Mouse (Mus musculus) liver, adult 2 months (tissue): ENCODE measurements around the gene Ccdc87. TPM values are rescaled to one million over a fixed set of nuclear protein-coding genes. Genes with fewer than 3 reads are reported as not detected.

Experiments
- DNase-seq: peaks from one replicate; pipeline ENCODE4 v3.0.0-alpha.2; 2011; ENCODE audit warnings: low read depth, low spot score; ENCODE audit errors: extremely low read depth
- H3K27ac ChIP-seq: fragments of 200-500 bp; replicated peaks from 2 replicates; pipeline ENCODE4 v1.5.1; 2012; ENCODE audit warnings: low read depth, mild to moderate bottlenecking, control low read depth, inconsistent platforms, low read length; ENCODE audit not compliant: insufficient read depth
- H3K27me3 ChIP-seq: fragments of 200-500 bp; 2 replicates; pipeline ENCODE4 v1.6.1; 2012; ENCODE audit warnings: mild to moderate bottlenecking, moderate library complexity, low read length, inconsistent platforms; ENCODE audit not compliant: control insufficient read depth, insufficient read depth
- H3K36me3 ChIP-seq: fragments of 200-500 bp; 2 replicates; pipeline ENCODE4 v1.6.1; 2012; ENCODE audit warnings: low read length, inconsistent platforms; ENCODE audit not compliant: control insufficient read depth, insufficient read depth
- H3K4me1 ChIP-seq: fragments of 200-500 bp; 2 replicates; pipeline ENCODE4 v1.6.1; 2011; ENCODE audit warnings: low read length; ENCODE audit not compliant: control insufficient read depth, insufficient read depth
- H3K4me3 ChIP-seq: fragments of 200-500 bp; 2 replicates; pipeline ENCODE4 v1.5.1; 2011; ENCODE audit warnings: low read depth, mild to moderate bottlenecking, control low read depth, low read length, moderate library complexity; ENCODE audit not compliant: insufficient read depth
- H3K79me2 ChIP-seq: fragments of 200-500 bp; 2 replicates; pipeline ENCODE4 v1.6.1; 2012; ENCODE audit warnings: inconsistent platforms, mild to moderate bottlenecking, low read length, moderate library complexity; ENCODE audit not compliant: control insufficient read depth, insufficient read depth
- H3K9ac ChIP-seq: fragments of 200-500 bp; 2 replicates; pipeline ENCODE4 v1.6.1; 2012; ENCODE audit warnings: low read depth, mild to moderate bottlenecking, control low read depth, inconsistent platforms, low read length
- CTCF ChIP-seq: fragments of 200-500 bp; IDR thresholded peaks from 2 replicates; pipeline ENCODE4 v1.5.1; 2011; ENCODE audit warnings: low read depth, low read length, control low read depth
- POLR2A ChIP-seq: fragments of 200-500 bp; IDR thresholded peaks from 2 replicates; pipeline ENCODE4 v1.6.1; 2011; ENCODE audit warnings: low read length, control low read depth; ENCODE audit not compliant: insufficient read depth; ENCODE audit errors: extremely low read depth
- WGBS: fragments of 180-500 bp; shearing (Covaris S2); methylation state at CpG from one replicate; pipeline ENCODE4 v1.1.7; 2018; 5-methylcytosine and 5-hydroxymethylcytosine counted together
- polyA plus RNA-seq: library from polyadenylated mRNA; depleted of rRNA; stranded (reverse); fragments of >200 nt; gene quantifications from 2 replicates; pipeline ENCODE4 v1.2.3, GENCODE M21; 2012
- total RNA-seq: library from RNA; depleted of rRNA; stranded (reverse); fragments of >200 nt; gene quantifications from 2 replicates; pipeline ENCODE4 v1.2.3, GENCODE M21; 2014

Gene Ccdc87
- total and polyA plus RNA-seq, 2 experiments = not detected

- peak overlapping the region; percentile 83 for H3K27ac ChIP-seq
- WGBS = 21% methylated on average over 16 of the region's 16 CpGs
- peaks cover 22% of the 10 kb centered on the region for H3K4me1 ChIP-seq
- peak overlapping the region; percentile 20; the same call in 1 of the 2 replicates for H3K9ac ChIP-seq
- peak; percentile 85 for DNase-seq
- peaks cover 67% of the 10 kb centered on the region for H3K36me3 ChIP-seq
- no peaks in the 10 kb centered on the region for H3K27me3 ChIP-seq
- no peak for TF ChIP-seq CTCF
- no peak for TF ChIP-seq POLR2A
- peaks cover 16% of the 10 kb centered on the region for H3K79me2 ChIP-seq
- no peak overlapping the region for H3K4me3 ChIP-seq
Observed at GRCm38 (mm10) chr19:4828444-4829114, 10.6 kb upstream of the Ccdc87 start.

- Histone ChIP-seq H3K27me3 (no peaks in the 10 kb centered on the region), H3K27ac (peak overlapping the region; percentile 83), H3K4me3 (no peak overlapping the region), H3K4me1 (peaks cover 25% of the 10 kb centered on the region), H3K79me2 (peaks cover 18% of the 10 kb centered on the region), H3K36me3 (peaks cover 70% of the 10 kb centered on the region), H3K9ac (no peak overlapping the region)
- TF ChIP-seq POLR2A = no peak
- TF ChIP-seq CTCF = no peak
- peak; percentile 93 for DNase-seq
- 26% methylated on average over 7 of the region's 7 CpGs for WGBS
Observed at GRCm38 (mm10) chr19:4829156-4829555, 10.0 kb upstream of the Ccdc87 start.

GRCm38 (mm10) chr19:4833977-4834376, 5.2 kb upstream of the Ccdc87 start:
- peaks cover 16% of the 10 kb centered on the region; the same call in 1 of the 2 replicates for H3K79me2 ChIP-seq
- H3K36me3 ChIP-seq = peaks cover 39% of the 10 kb centered on the region
- TF ChIP-seq CTCF (no peak), POLR2A (no peak)
- no peaks in the 10 kb centered on the region for H3K27me3 ChIP-seq
- H3K9ac ChIP-seq = no peak overlapping the region
- H3K4me1 ChIP-seq = peaks cover 34% of the 10 kb centered on the region
- peak; percentile 49 for DNase-seq
- peak overlapping the region; percentile 24; the same call in 1 of the 2 replicates for H3K27ac ChIP-seq
- WGBS = 66% methylated on average over 8 of the region's 8 CpGs
- H3K4me3 ChIP-seq = no peak overlapping the region

GRCm38 (mm10) chr19:4836096-4836495, 3.1 kb upstream of the Ccdc87 start:
- DNase-seq = peak; percentile 98
- TF ChIP-seq CTCF (no peak), POLR2A (no peak)
- peaks cover 28% of the 10 kb centered on the region for H3K36me3 ChIP-seq
- peaks cover 16% of the 10 kb centered on the region; the same call in 1 of the 2 replicates for H3K79me2 ChIP-seq
- peak overlapping the region; percentile 82; the same call in 1 of the 2 replicates for H3K9ac ChIP-seq
- WGBS = 41% methylated on average over 2 of the region's 2 CpGs
- H3K27ac ChIP-seq = peak overlapping the region; percentile 94
- H3K4me1 ChIP-seq = peaks cover 27% of the 10 kb centered on the region; the same call in 1 of the 2 replicates
- H3K4me3 ChIP-seq = no peak overlapping the region
- H3K27me3 ChIP-seq = no peaks in the 10 kb centered on the region

GRCm38 (mm10) chr19:4837049-4837448, 2.1 kb upstream of the Ccdc87 start:
- 31% methylated on average over 6 of the region's 6 CpGs for WGBS
- no peaks in the 10 kb centered on the region for H3K27me3 ChIP-seq
- H3K36me3 ChIP-seq = peaks cover 21% of the 10 kb centered on the region
- TF ChIP-seq POLR2A (no peak), CTCF (no peak)
- peak overlapping the region; percentile 94 for H3K27ac ChIP-seq
- DNase-seq = peak; percentile 83
- H3K79me2 ChIP-seq = peaks cover 16% of the 10 kb centered on the region; the same call in 1 of the 2 replicates
- peaks cover 25% of the 10 kb centered on the region; the same call in 1 of the 2 replicates for H3K4me1 ChIP-seq
- H3K9ac ChIP-seq = 0 out of 2 replicates have a peak overlapping the region, but pooled peaks have one; percentile 52
- no peak overlapping the region for H3K4me3 ChIP-seq
